Mouse (Mus musculus) lung, postnatal 0 days (tissue): ENCODE results near the gene Ptrhd1.
A peak's percentile ranks its signal among the peaks of the same experiment; 100 is the strongest.

Experiments
- CTCF ChIP-seq: IDR thresholded peaks from 2 replicates; pipeline ENCODE4 v1.5.1; 2016; ENCODE audit warnings: antibody characterized with exemption, mild to moderate bottlenecking
- EP300 ChIP-seq: IDR thresholded peaks from 2 replicates; pipeline ENCODE4 v1.6.1; 2016; ENCODE audit warnings: antibody characterized with exemption, mild to moderate bottlenecking, control low read depth

DNA sequence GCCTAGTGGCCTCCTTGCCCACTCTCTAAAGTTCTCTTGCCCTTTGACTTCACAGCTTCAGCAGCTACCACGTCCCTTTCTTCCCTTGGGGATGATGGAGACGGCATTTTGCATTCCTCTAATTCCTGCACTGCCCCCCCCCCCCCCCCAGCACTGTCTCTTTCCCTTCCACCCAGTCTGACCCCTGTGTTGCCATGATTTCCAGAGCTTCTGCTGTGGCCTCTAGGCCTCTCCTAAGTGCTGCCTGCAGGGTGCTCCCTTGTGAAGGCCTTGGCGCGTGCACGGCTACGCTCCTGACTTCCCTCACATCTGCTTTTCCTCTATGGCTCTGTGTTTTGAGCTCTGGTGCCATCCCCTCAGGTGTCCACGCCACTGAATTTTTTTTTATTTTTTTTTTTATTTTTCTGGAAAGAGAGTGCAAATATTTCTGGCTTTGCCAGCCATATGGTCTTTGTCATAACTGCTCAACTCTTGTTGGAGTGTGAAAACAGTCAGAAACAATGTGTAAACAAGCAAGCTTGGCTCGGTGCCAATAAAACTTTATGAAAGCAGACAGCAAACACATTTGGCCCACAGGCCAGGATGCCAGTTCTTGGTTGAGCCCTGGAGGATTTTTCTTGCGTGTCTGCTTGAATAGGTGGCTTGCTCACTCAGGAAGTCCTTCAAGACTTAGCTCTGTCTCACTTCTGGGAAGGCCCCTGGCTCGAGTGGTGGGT, 40.6 kb upstream of the Ptrhd1 start:
- 0 out of 2 replicates have a peak, but pooled peaks have one; percentile 22 for TF ChIP-seq CTCF
- 0 out of 2 replicates have a peak, but pooled peaks have one; percentile 37 for TF ChIP-seq EP300
